Mouse (Mus musculus) kidney, adult 9 months (tissue): ENCODE results near the gene Znhit2.

Experiments
- DNase-seq: peaks from one replicate; pipeline ENCODE4 v3.0.0; 2022

Znhit2 gene

DNA sequence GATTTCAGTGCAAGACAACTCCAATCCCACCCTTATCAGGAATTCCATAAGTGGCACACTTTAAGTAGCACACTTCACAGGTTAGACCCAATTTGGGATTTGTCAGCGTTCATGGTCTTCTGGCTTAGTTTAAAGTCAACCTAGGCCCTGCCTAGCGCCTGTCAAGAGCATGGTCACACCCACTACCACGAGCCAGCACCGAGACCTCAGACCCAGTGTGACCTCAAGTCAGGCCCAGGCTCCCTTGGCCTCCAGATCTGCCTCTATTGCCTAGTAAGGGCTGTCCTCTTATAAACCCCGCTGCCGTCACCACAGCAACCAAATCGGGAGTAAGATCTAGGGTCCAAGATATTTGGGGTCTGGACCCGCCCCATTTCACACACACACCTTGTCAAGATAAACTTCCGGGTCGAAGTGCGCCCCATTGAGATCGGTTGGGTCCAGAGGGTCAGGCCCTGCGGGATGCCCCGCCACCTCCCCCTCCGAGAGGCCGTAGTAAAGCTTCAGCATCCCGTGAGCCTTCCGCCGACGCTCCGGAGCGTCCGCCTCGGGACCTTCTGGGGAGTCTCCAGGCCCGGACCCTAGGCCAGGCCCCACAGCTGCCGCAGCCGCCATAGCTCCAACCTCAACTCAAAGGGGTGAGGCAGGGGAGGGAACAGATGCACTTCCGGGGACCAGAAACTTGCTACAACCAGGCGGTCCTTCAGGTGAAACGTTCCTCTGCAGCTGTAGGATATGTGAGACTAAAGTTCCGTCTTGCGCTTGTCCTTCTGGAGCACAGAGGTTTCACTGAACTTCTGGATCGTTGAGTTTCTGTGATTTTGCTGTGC is 15.8 kb downstream of the Znhit2 start, which contains the start of gene Vps51:
TSS of gene Vps51 (minus strand) at position 668 of the 830 bp plus-strand sequence.
- peak; percentile 93 for DNase-seq

- DNase-seq: no peak
These were observed 19.0 kb downstream of the Znhit2 start, which contains the start of gene Tmem262 for GRCm38 (mm10) chr19:6079983-6080480. Tmem262 (plus strand) TSS chr19:6080033.

DNA sequence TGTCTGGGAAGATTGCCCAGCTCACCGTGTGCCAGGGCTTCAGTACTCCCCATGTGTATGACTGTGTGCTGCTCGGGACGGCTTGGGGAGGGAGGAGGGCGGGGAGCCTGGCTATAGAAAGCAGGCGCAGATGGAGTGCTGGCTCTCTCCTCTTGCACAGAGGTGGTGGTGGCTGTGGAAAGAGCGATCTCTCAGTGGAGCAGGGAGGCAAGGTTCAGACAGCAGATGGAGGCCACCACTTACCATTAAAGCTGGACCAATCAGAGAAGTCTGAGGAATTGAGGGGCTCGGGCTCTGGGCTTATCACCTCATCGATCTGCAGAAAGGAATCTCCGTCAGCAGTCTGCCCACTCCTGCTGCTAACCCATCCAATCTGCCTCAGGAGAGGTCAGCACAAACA is 21.2 kb downstream of the Znhit2 start, which contains the start of gene Gm28374:
TSS of gene Gm28374 (minus strand) at position 101 of the 400 bp plus-strand sequence.
- DNase-seq: no peak

- DNase-seq: peak; percentile 98
These were observed 23.7 kb downstream of the Znhit2 start, which contains the start of the genes Zfpl1 and Cdca5 for GRCm38 (mm10) chr19:6084478-6085248. Zfpl1 (minus strand) TSS chr19:6084956. Cdca5 (plus strand) TSS chr19:6084983.

- DNase-seq: peak; percentile 62
These were observed 24.5 kb downstream of the Znhit2 start for GRCm38 (mm10) chr19:6085417-6085879.

DNA sequence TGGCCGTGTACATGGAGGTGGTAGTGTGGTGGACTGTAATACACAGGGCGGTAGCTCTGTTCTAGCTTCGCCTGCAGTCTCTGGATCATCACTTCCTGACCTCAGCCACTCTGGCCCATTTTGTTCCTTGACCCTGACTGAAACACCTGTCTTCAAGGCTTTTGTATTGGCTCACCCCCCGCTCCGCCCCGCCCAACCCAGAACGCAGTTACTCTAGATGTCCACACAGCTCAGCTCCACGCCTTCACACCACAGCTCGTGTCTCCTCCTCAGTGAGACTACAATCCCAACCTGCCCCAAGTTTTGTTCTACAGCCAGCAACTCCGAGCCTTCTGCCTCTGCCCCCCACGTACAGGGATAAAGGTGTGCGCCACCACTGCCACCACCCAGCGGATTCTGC is 27.8 kb downstream of the Znhit2 start:
- DNase-seq: no peak

DNA sequence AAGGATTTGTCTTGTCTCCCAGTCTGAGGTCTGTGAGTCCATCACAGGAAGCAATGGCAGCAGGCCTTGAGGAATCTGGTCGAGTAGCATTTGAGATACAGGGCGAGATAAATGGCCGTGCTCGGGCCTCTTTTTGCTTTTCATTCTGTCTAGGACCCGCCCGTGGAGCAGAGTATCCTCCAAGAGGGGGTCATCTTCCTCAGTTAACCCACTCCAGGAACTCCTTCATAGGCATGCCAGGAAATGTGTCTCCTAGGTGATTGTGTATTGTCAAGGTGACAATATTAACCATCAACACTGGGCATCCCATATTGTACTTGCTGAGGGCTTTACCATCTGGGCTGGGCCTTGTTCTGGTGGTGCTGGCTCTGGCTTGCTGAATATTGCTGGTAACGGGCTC is 33.1 kb downstream of the Znhit2 start, which contains the start of gene AC131692.1:
TSS of gene AC131692.1 (plus strand) at position 301 of the 400 bp plus-strand sequence.
- DNase-seq: no peak

GRCm38 (mm10) chr19:6097847-6098246 is 36.9 kb downstream of the Znhit2 start:
- no peak for DNase-seq

- no peak for DNase-seq
These were observed 40.2 kb downstream of the Znhit2 start for GRCm38 (mm10) chr19:6101186-6101585.

DNA sequence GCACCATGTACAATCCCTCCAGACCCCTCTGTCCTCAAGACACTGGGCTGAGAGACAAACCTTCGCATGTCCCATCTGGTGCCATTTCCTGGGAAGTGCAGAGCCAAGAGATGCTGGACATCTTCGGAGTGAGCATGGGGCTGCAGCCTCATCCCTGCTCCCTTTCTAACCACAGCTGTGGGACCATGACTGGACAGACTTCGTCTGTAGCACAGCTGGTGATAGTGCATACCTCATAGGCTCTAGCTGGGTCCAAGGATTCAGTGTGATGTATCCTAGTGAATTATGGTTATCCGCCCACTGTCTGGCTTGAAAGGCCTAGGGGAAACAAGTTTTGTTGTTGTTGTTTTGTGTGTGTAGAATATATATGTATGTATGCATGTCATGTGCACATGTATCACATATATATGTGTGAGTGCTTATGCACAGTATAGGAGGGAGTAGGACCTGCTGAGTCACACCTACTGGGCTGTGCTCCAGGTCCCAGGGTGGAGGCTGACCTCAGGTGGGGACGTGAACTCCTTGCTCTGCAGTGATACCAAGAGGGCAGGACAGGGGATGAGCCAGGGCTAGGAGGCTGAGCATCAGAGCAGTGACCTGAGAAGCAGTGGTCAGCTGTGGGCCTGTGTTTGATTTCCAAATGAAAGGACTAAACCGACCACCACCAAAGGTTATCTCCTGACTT is 41.3 kb downstream of the Znhit2 start:
- no peak for DNase-seq

DNA sequence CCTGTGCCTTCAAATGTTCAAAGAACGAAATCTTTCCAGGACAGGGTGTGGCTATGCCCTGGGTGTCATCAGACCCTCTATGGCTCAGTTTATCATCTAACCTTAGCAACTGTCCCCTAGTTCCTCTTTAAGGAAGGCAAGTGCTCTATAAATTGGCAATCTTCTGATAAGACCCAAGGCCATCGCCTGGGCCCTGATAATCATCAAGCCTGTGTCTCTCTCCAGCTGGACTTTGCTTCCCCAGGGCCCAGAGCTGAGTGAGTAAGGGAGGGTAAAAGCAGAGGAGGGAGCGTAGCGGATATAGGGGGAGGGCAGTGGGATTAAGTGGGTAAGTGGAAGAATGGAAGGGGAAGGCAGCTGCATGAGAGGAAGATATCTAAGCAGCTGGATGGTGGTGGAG is 43.5 kb downstream of the Znhit2 start:
- no peak for DNase-seq

- no peak for DNase-seq
These were observed 44.6 kb downstream of the Znhit2 start, which contains the start of gene Naaladl1 for GRCm38 (mm10) chr19:6105586-6105985. Naaladl1 (plus strand) TSS chr19:6105782.
